Mouse (Mus musculus) heart, adult 11 months (tissue): ENCODE data around the gene AC124502.3.
"Not testable (repeated sequence)": the region's sequence is repeated elsewhere in the genome, so short reads cannot be mapped to it uniquely, and the experiment has no call there.

Experiments used
- DNase-seq: peaks from one replicate; pipeline ENCODE4 v3.0.0; 2022

AC124502.3 gene

DNA sequence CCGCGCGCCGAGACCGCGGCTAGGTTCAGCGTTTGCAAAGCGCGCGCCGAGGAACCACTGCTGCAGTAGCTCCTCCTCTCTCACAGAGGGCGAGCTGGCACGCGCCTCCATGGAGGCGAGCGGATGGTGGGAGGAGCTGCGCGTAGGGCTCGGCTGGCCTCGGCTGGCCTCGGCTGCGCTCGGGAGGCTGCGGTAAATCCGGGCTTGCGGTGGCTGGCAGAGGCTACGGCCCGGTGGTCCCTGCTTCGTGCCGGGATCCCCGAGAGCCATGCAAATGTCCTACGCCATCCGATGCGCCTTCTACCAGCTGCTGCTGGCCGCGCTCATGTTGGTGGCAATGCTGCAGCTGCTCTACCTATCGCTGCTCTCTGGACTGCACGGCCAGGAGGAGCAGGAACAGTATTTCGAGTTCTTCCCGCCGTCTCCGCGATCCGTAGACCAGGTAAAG lies at the start of gene AC124502.3, which contains the start of gene B4gat1:
Gene AC124502.3, plus strand, starts transcription at position 183 of the 448 bp plus-strand sequence.
Gene B4gat1, plus strand, starts transcription at position 118 of the 448 bp plus-strand sequence.
- peak; percentile 99 for DNase-seq

- peak; percentile 97 for DNase-seq
Measured at GRCm38 (mm10) chr19:4989013-4989412, 49.7 kb upstream of the AC124502.3 start.

- no peak for DNase-seq
Measured at GRCm38 (mm10) chr19:4989434-4990255, 49.0 kb upstream of the AC124502.3 start.

- no peak for DNase-seq
Measured at GRCm38 (mm10) chr19:4990256-4990625, 48.5 kb upstream of the AC124502.3 start, which contains the start of gene Npas4. Gene Npas4, minus strand, starts transcription at chr19:4990316.

DNA sequence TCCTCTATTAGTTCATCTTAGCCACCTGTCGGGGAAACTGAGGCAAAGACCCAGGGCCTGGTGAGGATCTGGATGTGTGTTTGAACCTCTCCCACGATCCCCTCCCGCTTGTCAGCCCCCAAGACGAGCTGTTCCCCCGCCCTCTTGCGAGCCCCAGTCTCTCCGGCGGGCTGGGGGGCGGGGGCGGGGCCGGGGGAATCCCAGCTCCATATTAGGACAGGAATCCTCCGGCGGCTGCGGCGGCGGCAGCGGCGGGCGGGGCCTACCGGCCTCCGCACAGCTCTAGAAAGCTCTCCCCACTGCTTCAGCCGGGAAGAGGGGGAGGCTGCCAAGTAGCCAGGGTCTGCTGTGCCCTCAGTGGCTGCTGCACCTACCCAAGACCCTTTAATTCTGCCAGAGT lies 48.0 kb upstream of the AC124502.3 start:
- no peak for DNase-seq

DNA sequence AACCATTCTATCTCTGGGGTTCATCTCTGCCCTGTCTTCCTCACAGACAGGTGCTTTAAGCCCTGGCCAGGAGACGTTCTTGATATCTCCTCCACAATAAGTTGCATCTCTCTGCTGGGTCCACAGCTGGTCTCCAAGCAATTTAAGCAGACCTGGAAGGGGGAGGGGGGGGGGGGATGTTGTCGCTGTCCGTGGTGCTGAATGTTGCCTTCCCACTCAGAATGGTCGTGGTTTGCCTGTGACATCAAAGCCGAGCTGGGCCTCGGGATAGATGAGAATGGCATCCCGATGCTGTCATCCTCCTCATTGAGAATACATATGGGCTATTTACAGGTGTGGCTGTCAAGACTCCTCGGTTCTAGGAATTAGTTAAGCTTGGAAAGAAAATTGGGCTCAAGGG lies 46.3 kb upstream of the AC124502.3 start:
- DNase-seq, result no peak

DNA sequence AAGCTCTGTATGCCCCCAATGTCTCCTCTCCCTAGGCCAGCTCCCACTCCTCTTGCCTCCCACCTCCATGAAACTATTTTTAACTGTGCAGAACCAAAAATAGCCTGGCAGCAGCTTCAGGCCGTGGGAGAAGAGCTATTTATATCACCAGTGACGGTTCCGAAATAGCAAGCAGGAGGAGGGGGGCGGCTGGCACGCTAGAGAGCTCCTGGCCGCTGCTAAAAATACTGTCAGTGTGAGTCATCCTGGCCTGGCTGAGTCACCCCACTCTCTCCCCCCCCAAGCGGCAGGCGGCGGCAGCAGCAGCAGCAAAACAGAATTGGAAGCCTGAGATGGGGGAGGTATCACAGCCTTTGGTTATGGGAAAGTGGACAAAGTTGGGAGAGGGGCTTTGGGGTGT lies 45.8 kb upstream of the AC124502.3 start:
- peak; percentile 98 for DNase-seq

GRCm38 (mm10) chr19:4994043-4994442 lies 44.6 kb upstream of the AC124502.3 start:
- DNase-seq, result no peak

DNA sequence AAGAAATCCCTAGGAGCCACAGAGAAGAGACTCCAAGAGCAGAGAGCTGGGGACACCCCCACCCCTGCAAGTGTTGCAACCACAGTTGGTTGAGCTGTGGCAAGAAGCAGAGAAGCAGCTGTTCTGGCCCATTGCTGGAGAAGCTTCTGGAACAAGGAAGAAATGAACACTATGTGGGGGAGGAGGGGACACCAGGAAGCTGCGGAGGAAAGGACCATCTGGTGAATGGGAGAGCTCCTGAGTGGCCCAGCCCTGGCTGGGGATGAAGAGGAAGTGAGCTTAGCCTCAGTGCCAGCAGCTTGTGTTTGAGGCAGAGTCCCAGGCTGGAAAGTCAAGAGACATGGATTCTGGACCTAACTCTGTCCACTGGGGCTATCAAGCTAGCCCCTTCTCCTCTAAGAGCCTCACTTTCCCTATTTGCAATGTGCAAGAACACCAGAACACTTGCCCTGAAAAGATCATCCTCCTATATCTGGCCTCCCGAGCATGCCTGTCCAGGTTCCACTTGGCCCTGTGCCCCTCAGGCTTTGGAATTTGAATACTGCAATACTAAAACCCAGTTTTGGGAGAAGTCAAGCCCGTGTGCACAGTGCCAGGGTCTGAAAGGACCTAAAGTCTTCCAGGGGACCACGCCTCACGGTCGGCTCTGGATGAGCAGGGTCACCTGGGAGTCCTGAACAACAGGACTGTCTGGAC lies 39.1 kb upstream of the AC124502.3 start:
- DNase-seq, result no peak

GRCm38 (mm10) chr19:5001666-5002406 lies 36.9 kb upstream of the AC124502.3 start:
- peak; percentile 95 for DNase-seq

GRCm38 (mm10) chr19:5003644-5004043 lies 35.0 kb upstream of the AC124502.3 start:
- DNase-seq, result not testable (repeated sequence)

DNA sequence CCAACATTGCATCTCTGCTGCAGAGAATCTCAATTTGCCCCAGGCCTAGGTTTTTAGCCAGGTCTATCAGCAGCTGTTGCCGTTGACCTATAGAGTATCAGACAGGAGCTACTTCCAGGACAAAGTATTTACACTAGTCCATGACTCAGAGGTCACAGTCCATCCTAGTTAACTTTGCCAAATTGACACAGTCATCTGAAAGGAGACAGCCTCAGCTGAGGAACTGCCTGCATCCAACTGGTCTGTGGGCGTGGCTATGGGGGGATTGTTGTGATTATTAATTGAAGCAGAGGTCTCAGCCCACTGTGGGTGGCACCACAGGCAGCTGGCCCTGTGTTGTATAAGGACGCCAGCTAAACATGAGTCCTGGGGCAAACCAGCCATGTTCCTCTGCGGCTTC lies 33.8 kb upstream of the AC124502.3 start:
- no peak for DNase-seq

DNA sequence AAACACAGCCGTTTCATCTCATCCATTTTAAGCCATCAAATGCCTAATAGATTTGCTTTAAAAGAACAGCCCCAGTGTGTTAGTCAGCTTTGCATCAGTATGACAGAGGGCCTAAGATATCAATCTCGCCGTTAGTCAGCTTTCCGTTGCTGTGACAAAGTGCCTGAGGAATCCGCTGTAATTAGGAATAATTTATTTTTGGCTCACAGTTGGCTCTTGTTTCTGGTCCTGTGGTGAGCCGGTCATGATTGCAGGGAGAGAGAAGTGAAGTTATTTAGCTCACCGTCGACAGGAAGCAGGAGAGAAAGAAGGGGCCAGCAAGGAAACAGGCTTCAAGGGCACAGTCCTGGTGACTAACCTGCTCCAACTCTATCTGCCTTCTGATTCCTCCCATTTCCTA lies 25.6 kb upstream of the AC124502.3 start:
- DNase-seq, result no peak

DNA sequence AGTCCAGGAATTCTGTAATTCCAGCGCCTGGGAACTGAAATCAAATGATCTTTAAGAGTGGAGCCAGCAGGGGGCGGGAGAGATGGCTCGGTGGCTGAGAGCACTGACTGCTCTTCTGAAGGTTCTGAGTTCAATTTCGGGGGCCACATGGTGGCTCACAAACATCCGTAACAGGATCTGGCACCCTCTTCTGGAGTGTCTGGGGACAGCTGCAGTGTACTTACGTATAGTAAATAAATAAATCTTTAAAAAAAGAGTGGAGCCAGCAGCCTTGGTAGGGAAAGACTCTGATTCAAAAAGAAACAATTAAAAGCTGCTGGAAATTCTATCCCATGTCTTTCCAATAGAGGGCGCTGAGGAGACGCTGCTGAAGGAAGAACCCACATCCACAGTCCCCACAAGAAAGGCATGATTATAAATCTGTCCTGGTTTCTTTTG lies 23.7 kb upstream of the AC124502.3 start:
- no peak for DNase-seq

DNA sequence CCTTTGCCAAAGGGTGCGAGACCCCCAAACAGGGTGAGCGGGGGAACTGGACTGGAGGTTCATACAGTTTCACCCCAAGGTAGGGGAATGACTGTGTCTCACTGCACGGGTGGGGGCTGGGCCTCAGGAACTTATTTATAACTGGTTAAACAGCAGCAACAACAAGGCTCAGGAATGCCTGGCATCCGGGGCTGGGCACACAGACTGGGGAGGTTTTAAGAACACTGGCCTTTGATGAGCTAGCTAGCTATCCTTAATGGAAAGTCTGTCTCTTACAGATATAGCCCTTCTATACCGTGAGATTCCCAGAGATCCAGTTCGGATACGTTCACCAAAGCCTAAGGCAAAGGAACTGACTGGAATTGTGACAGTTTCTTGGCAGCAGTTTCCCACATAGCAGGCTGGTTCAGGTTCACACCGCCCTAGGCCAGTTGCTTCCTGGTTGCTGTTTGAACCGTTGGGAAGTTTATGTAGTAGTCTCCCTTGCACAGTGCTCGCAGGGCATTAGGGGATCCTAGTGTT lies 22.4 kb upstream of the AC124502.3 start:
- peak; percentile 95 for DNase-seq

- peak; percentile 94 for DNase-seq
Measured at GRCm38 (mm10) chr19:5016782-5017181, 21.9 kb upstream of the AC124502.3 start.

- DNase-seq, result no peak
Measured at GRCm38 (mm10) chr19:5017611-5018010, 21.1 kb upstream of the AC124502.3 start.

DNA sequence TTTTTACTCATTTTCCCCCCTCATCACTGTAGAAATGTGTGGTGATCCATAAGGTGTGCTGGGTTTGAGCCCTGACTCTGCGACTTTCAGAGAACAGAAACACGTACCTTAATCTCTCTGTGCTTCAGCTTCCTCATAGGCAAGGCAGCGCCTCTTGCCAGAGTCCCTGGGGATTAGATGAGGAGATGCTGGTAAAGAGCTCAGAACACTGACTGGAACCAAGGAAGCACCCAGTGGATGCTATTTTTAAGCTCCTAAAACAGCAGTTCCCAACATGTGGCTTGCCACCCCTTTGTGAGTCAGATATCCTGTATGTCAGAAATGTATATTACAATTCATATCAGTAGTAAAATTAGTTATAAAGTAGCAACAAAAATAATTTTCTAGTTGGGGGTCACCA lies 20.5 kb upstream of the AC124502.3 start:
- no peak for DNase-seq

DNA sequence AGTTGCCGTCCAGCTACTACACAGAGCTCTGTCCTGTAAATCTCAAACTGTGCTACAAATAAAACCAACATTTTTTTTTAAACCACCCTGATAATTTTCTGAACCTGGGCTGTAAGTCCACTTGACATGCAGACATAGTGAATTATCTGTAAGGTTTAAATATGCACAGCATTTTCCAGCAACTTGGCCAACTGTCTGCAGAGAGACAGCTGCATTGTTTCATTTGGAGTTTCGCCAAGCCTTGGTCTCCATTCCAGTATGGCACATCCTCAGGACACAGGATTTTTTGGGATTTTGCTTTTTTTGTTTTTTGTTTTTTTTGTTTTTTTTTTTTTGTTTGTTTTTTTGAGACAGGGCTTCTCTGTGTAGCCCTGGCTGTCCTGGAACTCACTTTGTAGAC lies 17.3 kb upstream of the AC124502.3 start:
- DNase-seq, result no peak

- DNase-seq, result peak; percentile 99
Measured at GRCm38 (mm10) chr19:5023621-5024479, 14.8 kb upstream of the AC124502.3 start, which contains the start of gene Slc29a2. Gene Slc29a2, plus strand, starts transcription at chr19:5023860.

GRCm38 (mm10) chr19:5026111-5026510 lies 12.6 kb upstream of the AC124502.3 start:
- no peak for DNase-seq

DNA sequence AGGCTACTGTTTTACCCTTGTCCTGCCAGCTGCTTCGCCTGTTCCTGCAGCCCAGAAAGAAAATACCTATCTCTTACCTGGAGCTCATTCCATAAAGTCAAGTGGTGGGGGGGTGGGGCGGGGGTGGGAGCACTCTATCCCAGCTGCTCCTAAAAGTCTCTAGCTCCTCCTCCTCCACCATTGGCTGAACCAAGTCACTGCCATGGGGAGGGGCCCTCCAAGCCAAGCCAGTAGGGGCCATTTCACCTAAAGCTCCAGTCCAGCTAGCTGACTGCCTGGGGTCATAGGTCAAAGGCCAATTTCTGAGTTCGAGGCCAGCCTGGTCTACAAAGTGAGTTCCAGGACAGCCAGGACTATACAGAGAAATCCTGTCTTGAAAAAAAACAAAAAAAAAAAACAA lies 6.0 kb upstream of the AC124502.3 start:
- DNase-seq, result no peak
